Mouse (Mus musculus) small intestine, adult 2 months (tissue): Measurements from ENCODE around the gene Gm5148. TPM values are rescaled to one million over a fixed set of nuclear protein-coding genes. Genes with fewer than 3 reads are reported as not detected.

Experiments used
- H3K27ac ChIP-seq: fragments of 200-500 bp; 2 replicates; pipeline ENCODE4 v1.5.1; 2012; ENCODE audit warnings: low read depth, low read length, control low read depth, inconsistent platforms; ENCODE audit not compliant: insufficient read depth
- H3K27me3 ChIP-seq: fragments of 200-500 bp; 2 replicates; pipeline ENCODE4 v1.6.1; 2012; ENCODE audit warnings: mild to moderate bottlenecking, moderate library complexity, low read length, inconsistent platforms; ENCODE audit not compliant: control insufficient read depth, insufficient read depth
- H3K36me3 ChIP-seq: fragments of 200-500 bp; 2 replicates; pipeline ENCODE4 v1.6.1; 2012; ENCODE audit warnings: mild to moderate bottlenecking, low read length, control low read depth, inconsistent platforms; ENCODE audit not compliant: control insufficient read depth, insufficient read depth
- H3K4me1 ChIP-seq: fragments of 200-500 bp; 2 replicates; pipeline ENCODE4 v1.6.1; 2012; ENCODE audit warnings: low read length, inconsistent platforms, mixed read lengths; ENCODE audit not compliant: control insufficient read depth, insufficient read depth, insufficient read length
- H3K4me3 ChIP-seq: fragments of 200-500 bp; 2 replicates; pipeline ENCODE4 v1.5.1; 2012; ENCODE audit warnings: low read depth, mild to moderate bottlenecking, control low read depth, inconsistent platforms, low read length, moderate library complexity
- CTCF ChIP-seq: fragments of 200-500 bp; IDR thresholded peaks from 2 replicates; pipeline ENCODE4 v1.5.1; 2012; ENCODE audit warnings: low read depth, mild to moderate bottlenecking, control low read depth, inconsistent platforms, low read length, moderate library complexity, mixed read lengths; ENCODE audit not compliant: insufficient replicate concordance, insufficient read length; ENCODE audit errors: extremely low read depth
- POLR2A ChIP-seq: fragments of 200-500 bp; IDR thresholded peaks from 2 replicates; pipeline ENCODE4 v1.6.1; 2012; ENCODE audit warnings: low read depth, mild to moderate bottlenecking, control low read depth, inconsistent platforms, low read length, moderate library complexity
- WGBS: fragments of 180-500 bp; shearing (Covaris S2); methylation state at CpG from one replicate; pipeline ENCODE4 v1.1.7; 2018; 5-methylcytosine and 5-hydroxymethylcytosine counted together
- polyA plus RNA-seq: library from polyadenylated mRNA; depleted of rRNA; stranded (reverse); fragments of >200 nt; gene quantifications from 2 replicates; pipeline ENCODE4 v1.2.3, GENCODE M21; 2012

The Gm5148 gene
- polyA plus RNA-seq, 1 experiment, result 1.7 TPM

DNA sequence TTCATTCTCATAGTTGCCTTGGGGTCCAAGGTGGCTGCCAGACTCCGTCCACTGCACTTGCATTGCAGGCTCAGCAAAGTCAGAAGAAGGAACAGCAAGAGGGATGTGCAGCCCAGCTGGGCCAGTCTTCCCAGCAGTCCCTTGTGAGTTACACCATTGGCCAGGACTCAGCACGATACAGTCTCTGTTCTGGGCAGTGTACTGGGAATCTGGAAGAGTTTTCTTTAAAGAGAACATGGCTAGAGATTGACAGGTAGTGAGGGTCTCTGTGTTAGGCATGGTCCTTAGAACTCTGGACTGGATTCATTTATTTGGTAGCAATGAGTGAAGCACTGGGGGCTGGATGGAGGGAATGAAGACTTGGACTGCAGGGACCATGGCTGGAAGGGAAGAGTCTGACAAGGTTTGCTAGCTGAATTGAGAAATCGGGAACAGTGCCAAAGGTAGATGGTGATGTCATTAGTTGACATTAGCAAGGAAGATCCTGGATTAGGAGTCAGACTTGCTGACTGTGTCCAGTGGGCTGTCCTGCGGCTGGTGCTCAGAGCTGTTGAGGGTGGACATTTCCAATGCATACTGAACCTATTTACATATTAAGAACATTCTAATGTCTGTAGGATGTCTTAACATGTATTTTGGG lies 2.3 kb upstream of the Gm5148 start:
- WGBS, result 68% methylated on average over 4 of the region's 4 CpGs

DNA sequence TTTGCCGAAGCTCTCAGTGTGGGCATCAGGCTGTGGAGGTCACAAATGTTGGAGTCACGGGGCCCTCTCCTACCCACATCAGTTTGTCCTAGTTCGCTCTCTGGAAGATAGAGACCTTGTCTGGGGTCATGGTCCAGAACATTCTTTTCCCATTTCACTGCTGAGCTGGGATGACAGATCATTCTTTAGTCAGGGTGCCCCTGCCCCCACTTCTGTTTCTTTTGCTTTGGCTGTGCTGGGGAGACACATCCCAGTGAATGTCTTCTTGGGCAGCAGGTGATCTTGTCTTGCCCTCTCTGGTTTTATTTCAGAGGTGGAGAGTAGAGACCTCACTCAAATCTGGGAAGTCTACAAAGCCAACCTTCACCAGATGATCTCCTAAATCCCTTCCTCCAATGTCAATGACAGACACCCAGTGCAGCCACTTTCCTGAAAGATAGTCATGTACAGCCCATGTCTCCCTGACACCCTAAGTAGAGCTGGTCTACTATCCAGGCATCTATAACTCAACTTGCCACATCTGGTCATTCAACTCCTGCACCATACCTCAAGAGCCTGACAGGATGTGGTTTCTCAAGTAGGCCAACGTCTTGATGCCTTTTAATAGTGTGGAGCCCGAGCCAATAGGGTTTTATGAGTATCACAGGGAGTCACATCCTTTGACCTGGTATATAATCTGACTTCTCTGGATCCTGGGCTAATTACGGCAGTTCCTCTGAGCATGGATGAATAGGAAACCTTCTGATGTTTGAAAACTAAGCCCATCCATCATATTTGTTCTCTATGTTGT lies 851 bp upstream of the Gm5148 start:
- H3K4me3 ChIP-seq, result peak overlapping the region; percentile 64; the same call in 1 of the 2 replicates
- peak overlapping the region; percentile 87 for H3K27ac ChIP-seq
- no peaks in the 10 kb centered on the region for H3K27me3 ChIP-seq
- H3K36me3 ChIP-seq, result no peaks in the 10 kb centered on the region
- WGBS, result 53% methylated on average over 6 of the region's 6 CpGs
- TF ChIP-seq CTCF (no peak), POLR2A (no peak)
- peaks cover 30% of the 10 kb centered on the region for H3K4me1 ChIP-seq

More for the DNA sequence above, 2.3 kb upstream of the Gm5148 start:
- Histone ChIP-seq H3K36me3 (no peaks in the 10 kb centered on the region), H3K27ac (no peak overlapping the region), H3K4me3 (no peak overlapping the region), H3K27me3 (no peaks in the 10 kb centered on the region), H3K4me1 (peaks cover 30% of the 10 kb centered on the region)
- TF ChIP-seq CTCF (no peak), POLR2A (no peak)

DNA sequence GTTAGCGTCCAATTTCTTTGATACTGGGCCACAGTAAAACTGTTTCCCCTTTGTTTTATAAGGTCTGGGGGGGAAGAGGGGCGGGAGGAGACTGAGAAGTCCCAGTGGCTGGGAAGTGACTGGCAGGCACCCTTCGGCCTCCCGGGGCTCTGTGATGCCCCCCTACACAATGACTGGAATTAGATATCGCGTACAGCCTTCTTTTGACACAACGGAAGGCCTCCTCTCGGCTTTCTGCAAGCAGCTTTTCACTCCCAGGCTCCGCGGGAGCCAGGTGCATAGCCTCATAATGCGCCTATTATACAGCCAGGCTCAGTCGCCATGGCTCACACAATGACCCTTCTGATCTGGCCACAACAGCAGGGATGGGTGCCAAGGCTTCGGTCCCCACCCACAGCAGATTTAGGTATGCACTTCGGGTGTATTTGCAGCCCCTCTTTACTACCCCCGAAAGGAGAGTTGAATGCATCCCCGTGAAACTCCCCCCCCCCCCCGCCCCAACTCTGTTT lies 574 bp downstream of the Gm5148 start:
- WGBS, result 7% methylated on average over 17 of the region's 17 CpGs
- Histone ChIP-seq H3K4me3 (peak overlapping the region; percentile 64), H3K4me1 (peaks cover 22% of the 10 kb centered on the region), H3K27ac (peak overlapping the region; percentile 96), H3K27me3 (no peaks in the 10 kb centered on the region), H3K36me3 (no peaks in the 10 kb centered on the region)
- no peak for TF ChIP-seq CTCF
- no peak for TF ChIP-seq POLR2A

DNA sequence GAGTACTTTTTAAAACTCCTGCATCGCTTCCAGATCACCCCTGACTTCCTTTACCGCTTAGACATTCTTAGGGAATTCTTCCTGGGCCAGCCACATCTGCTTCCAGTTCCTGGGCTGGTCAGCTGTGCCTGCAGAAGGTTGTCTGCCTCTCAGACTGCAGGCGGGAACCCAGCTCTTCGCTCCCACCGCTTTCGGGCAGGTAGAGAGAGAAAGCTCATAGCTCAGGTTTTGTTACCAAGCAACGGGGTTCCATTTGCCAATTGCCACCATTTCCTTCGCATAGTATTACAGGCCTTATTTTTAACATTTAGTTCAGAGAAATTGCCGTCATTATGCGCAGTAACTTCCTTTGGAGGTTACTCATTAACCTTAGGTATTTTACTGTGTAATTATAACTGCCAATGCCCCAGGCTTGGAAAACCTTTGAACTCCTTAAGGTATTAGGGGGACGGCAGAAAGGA lies 1.2 kb downstream of the Gm5148 start:
- H3K36me3 ChIP-seq, result no peaks in the 10 kb centered on the region
- peaks cover 16% of the 10 kb centered on the region for H3K4me1 ChIP-seq
- TF ChIP-seq CTCF, result no peak
- TF ChIP-seq POLR2A, result no peak
- H3K27ac ChIP-seq, result peak overlapping the region; percentile 96
- peak overlapping the region; percentile 64 for H3K4me3 ChIP-seq
- 16% methylated on average over 11 of the region's 11 CpGs for WGBS
- H3K27me3 ChIP-seq, result no peaks in the 10 kb centered on the region

DNA sequence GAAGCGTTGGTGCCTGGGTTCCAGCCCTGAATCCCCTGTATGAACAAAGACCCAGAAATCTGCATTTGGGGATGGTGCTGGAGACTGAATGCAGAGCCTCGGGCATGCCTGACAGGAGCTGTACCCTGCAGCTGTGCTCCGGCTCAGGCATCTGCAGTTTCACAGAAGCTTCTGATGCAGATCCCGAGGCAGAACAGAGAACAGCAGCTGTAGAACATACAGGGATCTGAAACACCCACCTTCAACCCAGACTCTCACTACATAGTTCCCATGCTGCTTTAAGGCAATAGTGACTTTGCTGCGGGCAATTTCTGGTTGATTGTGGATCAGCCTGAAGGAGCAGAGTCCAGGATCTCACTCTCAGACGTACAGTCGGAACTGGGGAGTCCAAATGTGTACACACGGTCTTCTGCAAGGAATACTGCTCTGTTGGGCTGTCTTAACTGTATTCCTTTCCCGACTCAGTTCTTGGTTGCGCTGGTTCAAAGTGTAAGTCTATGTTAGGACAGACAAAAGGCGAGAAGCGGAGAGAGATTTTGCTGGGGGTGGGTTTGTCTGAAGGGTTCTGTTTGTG lies 1.7 kb downstream of the Gm5148 start:
- Histone ChIP-seq H3K4me1 (peaks cover 13% of the 10 kb centered on the region), H3K27me3 (no peaks in the 10 kb centered on the region), H3K36me3 (no peaks in the 10 kb centered on the region), H3K4me3 (peak overlapping the region; percentile 53), H3K27ac (peak overlapping the region; percentile 96)
- 32% methylated on average over 12 of the region's 12 CpGs for WGBS
- TF ChIP-seq CTCF (no peak), POLR2A (no peak)

DNA sequence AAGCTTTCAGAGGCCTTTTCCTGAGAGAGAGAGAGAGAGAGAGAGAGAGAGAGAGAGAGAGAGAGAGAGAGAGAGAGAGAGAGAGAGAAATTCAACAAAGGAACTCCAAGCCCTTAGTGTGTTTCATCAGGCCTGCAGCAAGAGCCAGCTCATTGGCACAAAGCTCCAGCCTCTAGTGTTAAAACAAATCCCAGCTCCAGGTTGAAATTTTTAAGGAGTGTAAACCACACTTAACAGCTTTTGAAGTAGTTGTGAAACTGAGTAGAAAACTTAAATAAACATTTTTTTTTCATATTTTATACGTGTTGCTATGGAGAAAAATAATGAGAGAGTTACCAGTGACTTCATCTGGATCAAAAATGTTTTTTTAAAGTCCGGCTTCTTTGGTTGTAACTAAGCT lies 7.3 kb downstream of the Gm5148 start:
- Histone ChIP-seq H3K4me3 (no peak overlapping the region), H3K27me3 (no peaks in the 10 kb centered on the region), H3K36me3 (no peaks in the 10 kb centered on the region), H3K27ac (no peak overlapping the region), H3K4me1 (no peaks in the 10 kb centered on the region)
- 85% methylated on average over 2 of the region's 2 CpGs for WGBS
- TF ChIP-seq CTCF, result no peak
- no peak for TF ChIP-seq POLR2A

DNA sequence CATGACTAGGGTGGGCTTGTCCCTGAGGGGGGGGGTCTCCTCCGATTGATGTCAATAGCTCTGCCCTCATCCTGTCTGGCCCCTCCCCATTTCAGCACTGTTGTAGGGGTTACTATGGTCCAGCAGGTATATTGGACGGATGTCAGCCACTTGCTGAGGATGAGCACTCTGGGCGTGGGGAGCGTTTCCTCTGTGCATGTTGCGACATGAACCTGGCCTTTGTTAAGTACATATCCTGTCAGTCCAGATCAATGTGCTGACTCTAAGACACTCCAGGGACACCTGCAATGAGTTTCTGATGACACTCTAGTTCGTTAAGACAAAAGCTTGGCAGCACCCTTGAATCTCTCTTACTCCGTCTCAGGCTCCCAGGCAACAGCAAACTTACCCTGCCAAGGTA lies 8.6 kb downstream of the Gm5148 start:
- H3K27ac ChIP-seq, result no peak overlapping the region
- no peaks in the 10 kb centered on the region for H3K36me3 ChIP-seq
- 86% methylated on average over 7 of the region's 7 CpGs for WGBS
- TF ChIP-seq POLR2A (no peak), CTCF (no peak)
- H3K27me3 ChIP-seq, result no peaks in the 10 kb centered on the region
- H3K4me3 ChIP-seq, result no peak overlapping the region
- H3K4me1 ChIP-seq, result no peaks in the 10 kb centered on the region
